Mouse (Mus musculus): ENCODE measurements around the gene 4930474N05Rik.

DNA sequence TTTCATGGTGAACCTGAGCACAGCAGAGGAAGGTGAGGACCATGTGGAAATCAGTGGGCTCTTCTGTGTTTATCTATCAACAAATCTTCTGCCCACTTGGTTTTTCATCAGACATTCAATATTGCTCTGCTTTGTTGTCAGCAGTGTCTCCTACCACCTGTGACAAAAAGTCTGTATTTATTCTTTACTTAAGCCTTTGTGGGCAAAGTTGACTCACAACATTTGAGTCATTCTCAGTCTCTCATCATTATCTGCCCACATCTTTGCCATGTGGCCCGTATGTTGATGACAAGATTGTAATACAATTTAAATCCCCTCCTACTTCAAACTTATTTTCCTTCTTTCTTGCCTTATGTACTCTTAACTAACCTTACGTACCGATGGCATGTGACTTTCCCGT is 43.0 kb downstream of the 4930474N05Rik start:
- TF ChIP-seq CTCF (conservative IDR thresholded peaks at IDR 0.05; ENCODE audit: insufficient read depth, insufficient read length, low read depth, low read length) (no peak), POLR2A (IDR thresholded peaks at IDR 0.05; ENCODE audit: low read depth, low read length) (no peak)

All from kidney, adult 2 months (tissue).